Mouse (Mus musculus): ENCODE measurements around the gene Stard8. TPM values are rescaled to one million over a fixed set of nuclear protein-coding genes. Genes with fewer than 3 reads are reported as not detected.
"Not testable (repeated sequence)": the region's sequence is repeated elsewhere in the genome, so short reads cannot be mapped to it uniquely, and the experiment has no call there.

Stard8 gene
- polyA plus RNA-seq, 1 experiment: 6.2 TPM

DNA sequence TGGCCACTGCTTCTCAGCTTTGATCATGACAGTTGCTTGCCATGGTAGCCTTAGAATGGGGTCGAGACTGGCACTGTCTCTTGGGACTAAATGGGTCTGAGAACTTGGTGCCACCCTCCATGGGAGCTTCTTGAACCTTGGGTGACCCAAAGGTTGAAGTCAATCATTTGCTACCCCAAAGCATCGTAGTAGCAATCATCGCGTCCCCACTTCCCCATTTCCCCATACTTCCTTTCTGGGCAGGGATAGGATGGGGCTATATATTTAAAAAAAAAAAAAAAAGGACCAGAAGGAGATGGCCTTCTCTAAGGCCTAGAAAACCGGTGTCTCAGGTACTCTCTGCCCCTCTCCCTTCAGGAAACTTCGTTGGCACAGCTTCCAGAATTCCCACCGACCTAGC, 64.2 kb downstream of the Stard8 start:
- Histone ChIP-seq H3K4me3 (replicated peaks; ENCODE audit: control insufficient read depth, low read depth, low read length) (no peak overlapping the region), H3K4me1 (ENCODE audit: control insufficient read depth, insufficient read depth, low read length) (no peaks in the 10 kb centered on the region; the same call in 1 of the 2 replicates), H3K27ac (ENCODE audit: control insufficient read depth, insufficient read depth, low read depth, low read length, poor library complexity) (no peak overlapping the region)
- WGBS: 40% methylated on average over 7 of the region's 7 CpGs
- TF ChIP-seq POLR2A (IDR thresholded peaks at IDR 0.05; ENCODE audit: borderline replicate concordance, control insufficient read depth, low read depth, low read length) (no peak), CTCF (IDR thresholded peaks at IDR 0.05; ENCODE audit: control insufficient read depth, insufficient read depth, low read length) (no peak)

DNA sequence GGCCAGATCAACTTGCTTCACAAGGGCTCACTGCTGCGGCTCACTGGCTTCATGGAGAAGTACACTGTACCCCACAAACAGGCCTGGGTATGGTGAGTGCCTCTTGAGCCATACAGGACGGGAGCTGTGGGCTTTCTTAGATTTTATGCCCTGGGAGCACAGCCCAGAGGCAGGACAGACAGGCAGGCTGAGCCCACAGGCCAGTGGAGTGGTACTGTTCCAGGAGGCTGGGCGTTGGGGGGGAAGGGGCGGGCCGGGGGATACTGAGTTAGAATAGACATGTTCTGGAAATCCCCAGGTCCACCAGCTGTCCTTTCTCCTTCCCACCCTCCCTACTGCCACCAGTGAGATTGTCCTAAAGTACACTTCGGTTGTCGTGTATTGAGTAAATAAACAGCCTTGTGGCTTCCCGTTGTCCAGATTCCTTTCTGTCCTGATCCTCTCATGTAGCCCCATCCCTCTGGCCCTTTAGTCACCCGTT, 64.7 kb downstream of the Stard8 start:
- Histone ChIP-seq H3K27ac (ENCODE audit: control insufficient read depth, insufficient read depth, low read depth, low read length, poor library complexity) (no peak overlapping the region), H3K4me1 (ENCODE audit: control insufficient read depth, insufficient read depth, low read length) (no peaks in the 10 kb centered on the region; the same call in 1 of the 2 replicates), H3K4me3 (replicated peaks; ENCODE audit: control insufficient read depth, low read depth, low read length) (no peak overlapping the region)
- WGBS: 75% methylated on average over 9 of the region's 9 CpGs
- TF ChIP-seq POLR2A (IDR thresholded peaks at IDR 0.05; ENCODE audit: borderline replicate concordance, control insufficient read depth, low read depth, low read length) (no peak), CTCF (IDR thresholded peaks at IDR 0.05; ENCODE audit: control insufficient read depth, insufficient read depth, low read length) (no peak)

DNA sequence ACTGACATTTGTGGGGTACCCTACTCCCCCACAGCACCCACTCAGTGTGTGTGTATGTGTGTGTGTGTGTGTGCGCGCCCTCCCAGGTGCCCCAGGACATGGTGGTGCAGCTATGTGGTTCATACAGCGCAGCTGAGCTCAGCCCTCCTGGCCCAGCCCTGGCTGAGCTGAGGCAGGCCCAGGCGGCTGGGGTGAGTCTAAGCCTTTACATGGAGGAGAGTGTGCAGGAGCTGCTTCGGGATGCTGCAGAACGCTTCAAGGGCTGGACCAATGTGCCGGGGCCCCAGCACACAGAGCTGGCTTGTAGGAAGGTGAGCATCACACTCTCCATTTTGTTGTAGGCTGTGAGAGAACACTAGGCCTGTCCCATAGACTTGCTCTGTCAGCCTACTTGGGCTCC, 68.1 kb downstream of the Stard8 start:
- TF ChIP-seq CTCF (IDR thresholded peaks at IDR 0.05; ENCODE audit: control insufficient read depth, insufficient read depth, low read length): no peak
- no peak for TF ChIP-seq POLR2A (IDR thresholded peaks at IDR 0.05; ENCODE audit: borderline replicate concordance, control insufficient read depth, low read depth, low read length)
- Histone ChIP-seq H3K27ac (ENCODE audit: control insufficient read depth, insufficient read depth, low read depth, low read length, poor library complexity) (no peak overlapping the region), H3K4me1 (ENCODE audit: control insufficient read depth, insufficient read depth, low read length) (no peaks in the 10 kb centered on the region; the same call in 1 of the 2 replicates), H3K4me3 (replicated peaks; ENCODE audit: control insufficient read depth, low read depth, low read length) (no peak overlapping the region)
- 95% methylated on average over 7 of the region's 7 CpGs for WGBS

DNA sequence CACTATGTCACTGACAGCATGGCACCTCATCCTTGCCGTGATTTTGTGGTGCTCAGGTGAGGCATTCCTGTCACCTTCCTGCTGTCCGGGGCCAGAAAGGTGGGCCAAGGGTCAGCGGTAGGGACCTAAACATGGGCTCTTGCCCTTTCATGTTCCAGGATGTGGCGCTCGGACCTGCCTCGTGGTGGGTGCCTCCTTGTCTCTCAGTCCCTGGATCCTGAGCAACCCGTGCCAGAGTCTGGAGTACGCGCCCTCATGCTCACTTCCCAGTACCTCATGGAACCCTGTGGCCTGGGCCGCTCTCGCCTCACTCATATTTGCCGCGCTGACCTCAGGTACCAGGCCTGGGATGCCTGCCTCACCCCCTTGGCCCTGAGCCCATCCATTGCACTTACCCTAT, 69.5 kb downstream of the Stard8 start:
- Histone ChIP-seq H3K4me3 (replicated peaks; ENCODE audit: control insufficient read depth, low read depth, low read length) (no peak overlapping the region), H3K27ac (ENCODE audit: control insufficient read depth, insufficient read depth, low read depth, low read length, poor library complexity) (no peak overlapping the region), H3K4me1 (ENCODE audit: control insufficient read depth, insufficient read depth, low read length) (no peaks in the 10 kb centered on the region)
- WGBS: 94% methylated on average over 13 of the region's 13 CpGs
- TF ChIP-seq POLR2A (IDR thresholded peaks at IDR 0.05; ENCODE audit: borderline replicate concordance, control insufficient read depth, low read depth, low read length) (no peak), CTCF (IDR thresholded peaks at IDR 0.05; ENCODE audit: control insufficient read depth, insufficient read depth, low read length) (no peak)

DNA sequence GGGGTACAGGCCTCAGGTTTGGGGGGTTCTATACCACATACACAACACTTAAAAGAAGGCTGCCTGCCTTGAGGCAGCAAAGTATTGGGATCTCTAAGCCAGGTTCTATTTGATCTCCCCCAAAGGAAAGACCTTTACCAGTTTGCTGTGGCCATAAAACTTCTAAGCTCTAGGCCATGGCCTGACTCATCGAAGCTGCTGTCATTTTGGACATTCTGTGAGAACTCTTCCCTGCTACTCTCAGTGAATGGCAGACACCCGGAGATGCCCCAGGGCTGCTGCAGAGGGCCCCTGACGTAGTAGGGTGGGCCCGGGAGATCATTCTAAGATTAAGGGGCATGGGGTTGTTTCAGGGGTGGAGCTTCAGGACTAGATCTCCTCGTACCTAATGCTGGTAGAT, 72.1 kb downstream of the Stard8 start:
- WGBS: 77% methylated on average over 5 of the region's 5 CpGs
- TF ChIP-seq CTCF (IDR thresholded peaks at IDR 0.05; ENCODE audit: control insufficient read depth, insufficient read depth, low read length) (no peak), POLR2A (IDR thresholded peaks at IDR 0.05; ENCODE audit: borderline replicate concordance, control insufficient read depth, low read depth, low read length) (no peak)
- H3K4me1 ChIP-seq (ENCODE audit: control insufficient read depth, insufficient read depth, low read length): no peaks in the 10 kb centered on the region
- H3K4me3 ChIP-seq (replicated peaks; ENCODE audit: control insufficient read depth, low read depth, low read length): no peak overlapping the region
- H3K27ac ChIP-seq (ENCODE audit: control insufficient read depth, insufficient read depth, low read depth, low read length, poor library complexity): no peak overlapping the region

DNA sequence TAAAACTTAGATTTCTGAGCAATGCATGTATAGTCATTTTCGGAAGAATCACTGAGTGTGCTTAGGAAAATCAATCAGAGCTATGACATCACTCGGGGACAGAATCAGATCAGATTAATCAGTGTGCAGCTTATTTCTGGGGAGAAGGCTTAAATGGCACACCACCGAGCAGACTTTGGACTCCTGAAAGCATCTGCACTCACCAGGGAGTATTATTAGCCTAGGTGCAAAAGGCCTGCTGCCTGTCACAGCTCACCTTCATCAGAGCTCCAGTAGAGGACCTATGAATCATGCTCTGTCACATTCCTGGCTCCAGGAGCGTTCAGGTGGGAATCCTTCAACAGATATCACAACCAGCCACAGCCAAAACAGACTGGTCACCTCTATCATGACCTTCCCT, 73.4 kb downstream of the Stard8 start:
- no peak for TF ChIP-seq CTCF (IDR thresholded peaks at IDR 0.05; ENCODE audit: control insufficient read depth, insufficient read depth, low read length)
- no peak for TF ChIP-seq POLR2A (IDR thresholded peaks at IDR 0.05; ENCODE audit: borderline replicate concordance, control insufficient read depth, low read depth, low read length)
- Histone ChIP-seq H3K27ac (ENCODE audit: control insufficient read depth, insufficient read depth, low read depth, low read length, poor library complexity) (no peak overlapping the region), H3K4me1 (ENCODE audit: control insufficient read depth, insufficient read depth, low read length) (no peaks in the 10 kb centered on the region), H3K4me3 (replicated peaks; ENCODE audit: control insufficient read depth, low read depth, low read length) (no peak overlapping the region)
- WGBS: 71% methylated on average over 4 of the region's 4 CpGs

DNA sequence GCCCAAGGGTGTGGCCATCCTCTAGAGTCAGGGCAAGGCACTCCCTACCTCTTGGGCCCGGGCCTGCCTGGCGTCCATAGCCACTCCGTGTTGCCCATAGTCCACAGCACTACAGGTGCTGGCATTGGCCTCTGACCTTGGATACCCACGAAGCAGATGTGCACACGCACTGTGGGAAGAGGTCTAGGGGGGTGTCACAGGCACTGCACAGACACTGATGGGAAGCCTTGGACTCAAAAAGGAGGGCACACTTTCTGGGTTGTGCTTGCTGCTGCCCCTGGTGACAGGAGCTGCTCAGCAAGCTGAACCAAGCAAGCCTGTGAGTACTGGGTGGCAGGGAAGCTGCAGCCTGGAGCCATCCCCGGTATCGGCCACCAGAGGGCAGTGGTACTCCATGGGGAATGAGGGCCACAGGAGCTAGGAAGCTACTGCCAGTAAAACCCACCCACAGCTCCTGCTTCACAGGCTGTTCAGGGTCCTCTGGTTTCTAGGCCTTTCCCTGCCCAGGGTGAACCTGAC, 75.4 kb downstream of the Stard8 start:
- not testable (repeated sequence) for H3K4me3 ChIP-seq (replicated peaks; ENCODE audit: control insufficient read depth, low read depth, low read length); H3K27ac ChIP-seq (ENCODE audit: control insufficient read depth, insufficient read depth, low read depth, low read length, poor library complexity); H3K4me1 ChIP-seq (ENCODE audit: control insufficient read depth, insufficient read depth, low read length)
- 73% methylated on average over 5 of the region's 7 CpGs for WGBS

DNA sequence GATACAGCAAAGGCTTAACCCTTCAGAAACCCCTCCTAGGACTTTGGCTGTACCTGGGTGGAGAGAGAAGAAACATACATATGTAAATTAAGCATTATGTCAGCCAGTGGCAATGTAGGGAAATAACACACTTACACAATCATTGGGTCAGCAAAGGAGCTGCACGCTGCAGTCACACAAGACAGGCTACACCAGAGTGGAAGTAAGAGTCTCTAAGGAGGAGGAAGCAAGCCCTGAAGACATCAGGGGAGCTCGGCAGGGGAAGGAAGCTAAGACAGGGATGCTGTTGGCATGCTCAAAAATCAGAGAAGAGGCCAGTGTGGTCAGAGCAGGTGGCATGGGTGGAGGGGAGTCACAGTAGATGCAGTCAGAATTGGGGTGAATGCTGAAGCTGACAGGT, 89.7 kb downstream of the Stard8 start:
- Histone ChIP-seq H3K27ac (ENCODE audit: control insufficient read depth, insufficient read depth, low read depth, low read length, poor library complexity) (no peak overlapping the region), H3K4me3 (replicated peaks; ENCODE audit: control insufficient read depth, low read depth, low read length) (no peak overlapping the region), H3K4me1 (ENCODE audit: control insufficient read depth, insufficient read depth, low read length) (no peaks in the 10 kb centered on the region)
- TF ChIP-seq POLR2A (IDR thresholded peaks at IDR 0.05; ENCODE audit: borderline replicate concordance, control insufficient read depth, low read depth, low read length) (no peak), CTCF (IDR thresholded peaks at IDR 0.05; ENCODE audit: control insufficient read depth, insufficient read depth, low read length) (no peak)
- 19% methylated on average over 2 of the region's 2 CpGs for WGBS

DNA sequence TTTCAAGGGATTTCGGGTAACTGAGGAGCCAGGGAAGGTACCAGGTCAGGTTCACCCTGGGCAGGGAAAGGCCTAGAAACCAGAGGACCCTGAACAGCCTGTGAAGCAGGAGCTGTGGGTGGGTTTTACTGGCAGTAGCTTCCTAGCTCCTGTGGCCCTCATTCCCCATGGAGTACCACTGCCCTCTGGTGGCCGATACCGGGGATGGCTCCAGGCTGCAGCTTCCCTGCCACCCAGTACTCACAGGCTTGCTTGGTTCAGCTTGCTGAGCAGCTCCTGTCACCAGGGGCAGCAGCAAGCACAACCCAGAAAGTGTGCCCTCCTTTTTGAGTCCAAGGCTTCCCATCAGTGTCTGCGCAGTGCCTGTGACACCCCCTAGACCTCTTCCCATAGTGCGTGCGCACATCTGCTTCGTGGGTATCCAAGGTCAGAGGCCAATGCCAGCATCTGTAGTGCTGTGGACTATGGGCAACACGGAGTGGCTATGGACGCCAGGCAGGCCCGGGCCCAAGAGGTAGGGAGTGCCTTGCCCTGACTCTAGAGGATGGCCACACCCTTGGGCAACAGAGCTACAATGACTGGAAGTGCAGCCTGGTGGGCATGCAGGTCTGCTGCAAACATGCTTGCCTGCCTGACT, 108.2 kb downstream of the Stard8 start:
- not testable (repeated sequence) for H3K4me3 ChIP-seq (replicated peaks; ENCODE audit: control insufficient read depth, low read depth, low read length); H3K27ac ChIP-seq (ENCODE audit: control insufficient read depth, insufficient read depth, low read depth, low read length, poor library complexity); H3K4me1 ChIP-seq (ENCODE audit: control insufficient read depth, insufficient read depth, low read length)
- 80% methylated on average over 6 of the region's 10 CpGs for WGBS

All from bone marrow, adult 2 months (tissue).